ENCODE assay signal across 1 mouse cellular context in the genomic region with DNA sequence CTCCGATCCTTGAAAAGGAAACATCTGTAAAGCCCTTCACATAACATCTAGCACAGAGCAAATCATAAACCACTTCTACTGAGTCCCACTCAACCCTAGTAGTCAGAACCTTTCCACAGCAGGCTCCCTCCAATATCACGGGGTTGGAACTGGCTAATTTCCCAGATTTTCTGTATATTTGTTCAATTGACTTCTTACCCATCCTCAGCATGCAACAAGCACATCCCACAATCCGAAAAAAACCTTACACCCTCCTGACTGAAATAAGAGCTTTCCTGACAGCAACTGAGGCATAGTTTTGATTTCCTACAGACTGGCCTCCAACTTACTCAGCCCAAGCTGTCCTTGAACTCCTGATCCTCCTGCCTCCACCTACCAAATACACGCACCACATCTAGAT.
TF ChIP-seq lines count a peak whose summit lies in the region.

No protein-coding gene starts in this region.

TF ChIP-seq in MEL, 35 proteins besides CTCF, POLR2A, EP300 and RAD21:
- TF ChIP-seq CHD1 (IDR thresholded peaks at IDR 0.05; ENCODE audit: low read depth, low read length) (no peak), POLR2AphosphoS2 (IDR thresholded peaks at IDR 0.05; ENCODE audit: low read length) (peak; percentile 71), MAFK (IDR thresholded peaks at IDR 0.05; ENCODE audit: borderline replicate concordance, low read depth, low read length) (no peak), POLR2AphosphoS5 (IDR thresholded peaks at IDR 0.05; ENCODE audit: borderline replicate concordance, low read depth, low read length) (no peak; the same call in 1 of the 2 replicates)
